Mouse (Mus musculus): ENCODE data around the gene Myo10.

Myo10 gene

GRCm38 (mm10) chr15:25679081-25679480 is 56.8 kb downstream of the Myo10 start:
- in situ Hi-C loops (cut with MboI; ENCODE audit: low pct_unique_long_range_greater_than_20kb in 1 of 2, low sequenced_read_pairs in 2 of 2, unreplicated experiment in 1 of 2), result no loop called here

DNA sequence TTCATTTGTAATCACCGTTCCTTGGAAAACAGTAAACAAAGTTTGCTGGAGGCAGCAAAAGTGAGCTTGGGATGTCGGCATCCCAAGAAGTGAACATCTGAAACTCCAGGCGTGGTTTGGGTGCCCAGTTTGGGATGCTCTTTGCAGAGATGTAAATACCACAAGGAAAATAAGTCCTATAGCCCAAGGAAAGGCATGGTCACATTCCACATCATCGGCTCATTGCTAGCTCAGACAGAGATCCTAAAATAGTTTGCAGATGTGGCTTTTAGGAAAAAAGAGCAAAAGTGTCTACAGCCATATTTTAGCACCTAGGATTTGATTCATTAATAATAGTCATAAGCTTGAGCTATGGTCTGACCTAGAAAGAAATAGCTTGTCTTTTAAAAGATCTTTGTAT is 57.3 kb downstream of the Myo10 start:
- in situ Hi-C loops (cut with MboI; ENCODE audit: low pct_unique_long_range_greater_than_20kb in 1 of 2, low sequenced_read_pairs in 2 of 2, unreplicated experiment in 1 of 2), result no loop called here

- in situ Hi-C loops (cut with MboI; ENCODE audit: low pct_unique_long_range_greater_than_20kb in 1 of 2, low sequenced_read_pairs in 2 of 2, unreplicated experiment in 1 of 2), result no loop called here
Measured at GRCm38 (mm10) chr15:25680269-25680818, 58.0 kb downstream of the Myo10 start.

GRCm38 (mm10) chr15:25682953-25683507 is 60.7 kb downstream of the Myo10 start:
- in situ Hi-C loops (cut with MboI; ENCODE audit: low pct_unique_long_range_greater_than_20kb in 1 of 2, low sequenced_read_pairs in 2 of 2, unreplicated experiment in 1 of 2), result no loop called here

DNA sequence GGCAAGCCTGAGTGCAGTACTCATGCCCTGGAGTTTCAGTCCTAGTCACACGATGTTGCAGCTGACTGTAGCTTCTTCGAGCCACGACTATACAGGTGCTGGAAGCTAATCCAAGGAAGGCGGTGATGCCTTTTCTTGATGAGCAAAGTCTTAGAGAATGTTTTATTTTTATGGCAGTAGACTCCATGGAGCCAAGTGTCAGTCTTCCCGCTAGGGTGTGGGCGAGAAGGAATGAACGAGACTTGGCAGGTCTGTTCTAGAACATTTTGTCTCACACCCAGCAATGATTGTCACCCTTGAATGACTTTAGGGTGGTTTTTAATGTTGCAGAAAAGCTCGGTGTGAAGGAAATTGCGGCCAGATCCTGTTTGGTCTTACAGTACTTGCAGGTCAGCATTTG is 62.9 kb downstream of the Myo10 start:
- in situ Hi-C loops (cut with MboI; ENCODE audit: low pct_unique_long_range_greater_than_20kb in 1 of 2, low sequenced_read_pairs in 2 of 2, unreplicated experiment in 1 of 2), result no loop called here

GRCm38 (mm10) chr15:25688424-25689283 is 66.3 kb downstream of the Myo10 start:
- in situ Hi-C loops (cut with MboI; ENCODE audit: low pct_unique_long_range_greater_than_20kb in 1 of 2, low sequenced_read_pairs in 2 of 2, unreplicated experiment in 1 of 2), result no loop called here

DNA sequence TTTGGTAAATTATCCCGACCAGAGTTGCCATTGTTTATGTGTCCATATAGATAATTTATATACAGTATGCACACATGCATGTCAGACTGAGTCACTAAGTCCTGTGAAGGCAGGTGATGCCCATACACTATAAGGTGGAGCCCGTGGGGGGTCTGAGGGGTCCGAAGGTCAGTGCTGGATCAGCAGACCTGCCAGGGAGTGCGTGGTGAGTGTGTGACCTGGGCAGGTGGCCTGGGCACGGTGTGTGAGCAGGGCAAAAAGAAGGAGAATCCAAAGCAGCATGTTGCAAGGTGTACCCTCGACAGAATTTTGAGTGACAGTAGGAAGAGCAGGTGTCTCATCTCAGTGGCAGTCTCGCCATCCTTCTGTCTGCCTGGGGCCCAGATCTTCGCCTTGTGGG is 67.2 kb downstream of the Myo10 start:
- in situ Hi-C loops (cut with MboI; ENCODE audit: low pct_unique_long_range_greater_than_20kb in 1 of 2, low sequenced_read_pairs in 2 of 2, unreplicated experiment in 1 of 2), result no loop called here

DNA sequence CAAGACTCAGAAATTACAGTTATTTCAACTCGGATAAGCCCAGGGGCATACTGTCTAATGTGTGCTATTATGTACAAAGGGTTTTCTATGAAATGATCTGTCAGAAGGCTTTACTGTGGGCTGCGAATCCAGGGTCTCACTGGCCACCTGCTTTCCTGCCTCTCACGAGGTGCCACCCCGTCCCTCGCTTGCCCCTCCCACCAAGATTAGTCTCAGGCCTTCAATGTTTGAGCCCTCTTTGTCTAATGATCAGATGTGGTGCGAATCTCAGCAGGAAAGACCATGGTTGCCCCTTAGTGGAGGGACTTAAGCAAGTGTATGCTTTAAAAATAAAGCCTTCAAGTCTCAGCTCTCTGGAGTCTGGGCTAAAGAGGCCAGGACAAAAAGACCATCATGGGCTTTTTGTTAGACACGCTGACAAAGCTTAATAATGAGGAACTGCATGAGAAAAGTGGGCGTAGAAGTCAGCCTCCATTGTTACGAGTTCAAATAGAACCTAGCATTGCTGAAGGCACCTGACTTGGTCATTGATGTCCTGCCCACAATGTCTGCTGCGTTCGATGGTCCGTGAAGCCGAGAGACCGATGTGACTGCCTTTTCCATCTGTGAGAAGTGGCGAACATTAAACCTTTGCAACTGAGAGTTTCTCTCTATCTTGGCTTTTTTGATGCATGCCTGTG is 67.9 kb downstream of the Myo10 start:
- in situ Hi-C loops (cut with MboI; ENCODE audit: low pct_unique_long_range_greater_than_20kb in 1 of 2, low sequenced_read_pairs in 2 of 2, unreplicated experiment in 1 of 2), result no loop called here

- in situ Hi-C loops (cut with MboI; ENCODE audit: low pct_unique_long_range_greater_than_20kb in 1 of 2, low sequenced_read_pairs in 2 of 2, unreplicated experiment in 1 of 2), result no loop called here
Measured at GRCm38 (mm10) chr15:25690746-25691105, 68.4 kb downstream of the Myo10 start.

DNA sequence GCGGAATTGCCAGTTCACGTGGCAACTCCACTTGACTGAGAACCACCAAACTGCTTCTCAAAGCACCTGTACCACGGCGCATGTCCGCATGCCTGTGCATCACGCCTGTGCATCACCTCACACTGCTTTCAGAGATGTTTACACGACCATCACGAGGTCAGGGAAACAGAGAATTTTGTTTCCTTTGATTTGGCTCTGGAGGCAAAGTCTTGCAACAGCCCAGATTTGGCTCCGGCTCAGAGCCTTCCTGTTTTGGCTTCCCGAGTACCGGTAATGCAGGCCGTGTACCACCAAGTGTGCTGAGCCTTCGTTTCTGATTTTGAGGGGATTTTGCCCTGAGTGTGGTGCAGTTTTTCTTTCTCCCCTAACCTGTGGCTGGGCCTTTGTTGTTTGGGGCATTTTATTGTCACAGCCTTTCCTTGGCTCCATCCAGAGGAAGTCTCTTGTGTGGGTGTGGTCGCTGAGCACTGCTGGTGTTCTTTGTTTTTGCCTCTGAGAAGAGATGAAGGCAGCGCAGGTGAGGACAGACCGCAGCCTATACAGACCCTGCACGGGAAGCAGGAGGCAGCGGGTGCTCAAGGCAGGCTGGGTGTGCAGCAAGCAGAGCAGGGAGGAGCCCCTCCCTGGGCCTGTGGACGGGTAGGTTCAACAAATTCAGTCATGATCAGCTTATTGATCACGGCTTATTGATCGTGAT is 70.1 kb downstream of the Myo10 start:
- in situ Hi-C loops (cut with MboI; ENCODE audit: low pct_unique_long_range_greater_than_20kb in 1 of 2, low sequenced_read_pairs in 2 of 2, unreplicated experiment in 1 of 2), result no loop called here

DNA sequence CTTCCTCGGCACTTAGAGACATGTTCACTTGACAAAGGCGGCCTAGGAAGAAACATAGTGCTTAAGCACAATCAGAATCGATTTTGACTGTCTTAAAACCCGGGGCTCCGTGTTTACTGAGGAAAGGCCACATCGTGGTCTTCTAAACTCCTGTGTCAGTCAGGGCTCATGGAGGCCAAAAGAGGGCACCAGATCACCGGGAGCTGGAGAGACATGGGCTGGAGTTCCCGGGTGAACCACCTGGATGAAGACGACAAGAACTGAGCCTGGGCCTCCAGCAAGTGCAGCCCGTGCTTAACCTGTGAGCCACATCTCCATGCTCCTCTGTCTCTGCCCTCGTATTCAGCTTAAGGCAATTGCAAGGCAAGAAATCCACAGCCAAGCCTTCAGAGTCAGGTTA is 71.4 kb downstream of the Myo10 start:
- in situ Hi-C loops (cut with MboI; ENCODE audit: low pct_unique_long_range_greater_than_20kb in 1 of 2, low sequenced_read_pairs in 2 of 2, unreplicated experiment in 1 of 2), result no loop called here

- in situ Hi-C loops (cut with MboI; ENCODE audit: low pct_unique_long_range_greater_than_20kb in 1 of 2, low sequenced_read_pairs in 2 of 2, unreplicated experiment in 1 of 2), result no loop called here
Measured at GRCm38 (mm10) chr15:25694749-25695148, 72.4 kb downstream of the Myo10 start.

GRCm38 (mm10) chr15:25695253-25695652 is 72.9 kb downstream of the Myo10 start:
- in situ Hi-C loops (cut with MboI; ENCODE audit: low pct_unique_long_range_greater_than_20kb in 1 of 2, low sequenced_read_pairs in 2 of 2, unreplicated experiment in 1 of 2), result no loop called here

- in situ Hi-C loops (cut with MboI; ENCODE audit: low pct_unique_long_range_greater_than_20kb in 1 of 2, low sequenced_read_pairs in 2 of 2, unreplicated experiment in 1 of 2), result no loop called here
Measured at GRCm38 (mm10) chr15:25695883-25696282, 73.6 kb downstream of the Myo10 start.

DNA sequence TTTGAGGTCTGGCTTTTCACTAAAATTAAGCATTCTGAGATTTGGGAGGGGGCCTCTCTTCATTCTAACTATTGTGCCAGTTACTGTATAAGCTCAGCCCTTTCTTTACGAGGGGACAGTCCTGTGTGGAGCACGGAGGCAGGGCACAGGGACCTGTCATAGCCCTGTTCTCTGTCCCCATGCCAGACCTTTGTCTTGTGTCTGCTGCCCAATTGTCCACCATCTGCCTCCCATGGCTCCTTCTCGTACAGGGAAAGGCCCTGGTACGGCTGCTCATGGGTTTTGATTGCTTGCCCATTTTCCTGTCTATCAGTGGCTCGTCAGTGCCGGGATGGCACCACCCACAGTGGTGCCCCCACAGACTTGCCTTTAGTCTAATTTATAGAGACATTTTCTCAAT is 74.3 kb downstream of the Myo10 start:
- in situ Hi-C loops (cut with MboI; ENCODE audit: low pct_unique_long_range_greater_than_20kb in 1 of 2, low sequenced_read_pairs in 2 of 2, unreplicated experiment in 1 of 2), result no loop called here

DNA sequence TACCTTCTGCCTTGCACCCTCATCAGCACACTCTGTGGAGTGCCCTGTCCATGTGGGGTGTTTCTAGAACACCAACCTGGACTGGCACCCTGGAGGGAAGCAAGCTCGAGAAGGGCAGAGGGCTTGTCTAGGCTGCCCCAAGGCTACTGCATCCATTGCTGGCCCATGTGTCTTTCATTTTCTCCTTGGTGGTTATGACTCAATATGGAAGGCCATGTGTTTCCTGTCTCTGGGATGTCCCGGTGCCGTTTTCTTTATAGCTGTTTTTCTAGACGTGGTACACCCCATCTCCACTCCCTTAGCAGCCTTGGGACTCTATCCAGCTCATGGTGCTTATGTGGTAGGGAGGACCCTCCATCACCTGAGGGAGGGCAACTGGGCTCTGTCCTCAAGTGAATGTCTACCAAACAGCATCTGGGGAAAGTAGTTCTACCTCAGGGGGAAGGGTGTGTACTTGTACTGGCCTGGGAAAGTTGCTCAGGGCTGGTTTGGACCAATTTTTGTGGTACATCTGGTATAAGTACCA is 76.8 kb downstream of the Myo10 start:
- in situ Hi-C loops (cut with MboI; ENCODE audit: low pct_unique_long_range_greater_than_20kb in 1 of 2, low sequenced_read_pairs in 2 of 2, unreplicated experiment in 1 of 2), result no loop called here

GRCm38 (mm10) chr15:25702602-25703001 is 80.3 kb downstream of the Myo10 start:
- in situ Hi-C loops (cut with MboI; ENCODE audit: low pct_unique_long_range_greater_than_20kb in 1 of 2, low sequenced_read_pairs in 2 of 2, unreplicated experiment in 1 of 2), result loop anchor here in 1 of 2 experiments (25.0 kb wide), 1 partner anchor 990 kb away; no protein-coding TSS in a partner anchor

GRCm38 (mm10) chr15:25704809-25705585 is 82.7 kb downstream of the Myo10 start:
- in situ Hi-C loops (cut with MboI; ENCODE audit: low pct_unique_long_range_greater_than_20kb in 1 of 2, low sequenced_read_pairs in 2 of 2, unreplicated experiment in 1 of 2), result loop anchor here in 1 of 2 experiments (25.0 kb wide), 1 partner anchor 993 kb away; no protein-coding TSS in a partner anchor
